Mouse (Mus musculus) hindbrain, postnatal 0 days (tissue): ENCODE results near the gene Tle3. TPM values are rescaled to one million over a fixed set of nuclear protein-coding genes. Genes with fewer than 3 reads are reported as not detected.

Experiments
- ATAC-seq: fragments of 200-750 bp; cut with Nextera tagmentation; 2 replicates; pipeline ENCODE4 v1.8.0; 2017; ENCODE audit warnings: mild to moderate bottlenecking, moderate TSS enrichment, moderate library complexity
- DNase-seq: peaks from one replicate; pipeline ENCODE4 v3.0.0-alpha.2; 2015; ENCODE audit warnings: low spot score
- H3K27ac ChIP-seq: fragments of 300-500 bp; sonication (generic); 2 replicates; pipeline ENCODE4 v1.5.1; 2014; ENCODE audit warnings: mild to moderate bottlenecking
- H3K27me3 ChIP-seq: fragments of 300-500 bp; sonication (generic); 2 replicates; pipeline ENCODE4 v1.6.1; 2014; ENCODE audit warnings: low read length, mixed read lengths; ENCODE audit not compliant: insufficient read depth
- H3K36me3 ChIP-seq: fragments of 300-500 bp; sonication (generic); 2 replicates; pipeline ENCODE4 v1.6.1; 2014; ENCODE audit warnings: low read length, mixed read lengths; ENCODE audit not compliant: insufficient read depth
- H3K4me1 ChIP-seq: fragments of 300-500 bp; sonication (generic); 2 replicates; pipeline ENCODE4 v1.6.1; 2014; ENCODE audit warnings: antibody characterized with exemption, low read length, mixed read lengths; ENCODE audit not compliant: insufficient read depth
- H3K4me2 ChIP-seq: fragments of 300-500 bp; sonication (generic); 2 replicates; pipeline ENCODE4 v1.6.1; 2014; ENCODE audit warnings: low read depth, mild to moderate bottlenecking, low read length, moderate library complexity, mixed read lengths
- H3K4me3 ChIP-seq: fragments of 300-500 bp; sonication (generic); 2 replicates; pipeline ENCODE4 v1.5.1; 2014; ENCODE audit warnings: low read length
- H3K9ac ChIP-seq: fragments of 300-500 bp; sonication (generic); replicated peaks from 2 replicates; pipeline ENCODE4 v1.6.1; 2014; ENCODE audit warnings: mild to moderate bottlenecking, low read length, moderate library complexity, mixed read lengths
- H3K9me3 ChIP-seq: fragments of 300-500 bp; sonication (generic); 2 replicates; pipeline ENCODE4 v1.6.1; 2016; ENCODE audit warnings: low read length, mixed read lengths
- CTCF ChIP-seq: IDR thresholded peaks from 2 replicates; pipeline ENCODE4 v1.5.1; 2016; ENCODE audit warnings: antibody characterized with exemption, control low read depth, low read depth
- WGBS: fragments of 180-500 bp; shearing (Covaris S2); extraction: QIAGEN DNeasy Blood & Tissue Kit; methylation state at CpG from one replicate; pipeline ENCODE4 v1.1.7; 2014; 5-methylcytosine and 5-hydroxymethylcytosine counted together
- polyA plus RNA-seq: library from polyadenylated mRNA; unstranded; fragments of >200 nt; fragmentation: Nextera tagmentation; extraction: Ambion mirVana; gene quantifications from 2 replicates; pipeline ENCODE4 v1.2.1, GENCODE M21; 2015
- total RNA-seq: library from RNA; depleted of rRNA; stranded (reverse); fragments of >200 nt; gene quantifications from 2 replicates; pipeline ENCODE4 v1.2.3, GENCODE M21; 2014

Gene Tle3
- total and polyA plus RNA-seq, 2 experiments from 2014 or later = 17.7 to 81.3 TPM

- Histone ChIP-seq H3K4me1 (peaks cover 17% of the 10 kb centered on the region), H3K4me2 (no peak overlapping the region), H3K27ac (no peak overlapping the region), H3K9ac (no peak overlapping the region), H3K36me3 (no peaks in the 10 kb centered on the region), H3K4me3 (no peak overlapping the region), H3K9me3 (no peaks in the 10 kb centered on the region), H3K27me3 (peaks cover 6% of the 10 kb centered on the region; the same call in 1 of the 2 replicates)
- DNase-seq = no peak
- 24% methylated on average over 9 of the region's 9 CpGs for WGBS
- TF ChIP-seq CTCF = no peak
- ATAC-seq = no peak
Measured at GRCm38 (mm10) chr9:61366108-61366507, 6.1 kb upstream of the Tle3 start.

DNA sequence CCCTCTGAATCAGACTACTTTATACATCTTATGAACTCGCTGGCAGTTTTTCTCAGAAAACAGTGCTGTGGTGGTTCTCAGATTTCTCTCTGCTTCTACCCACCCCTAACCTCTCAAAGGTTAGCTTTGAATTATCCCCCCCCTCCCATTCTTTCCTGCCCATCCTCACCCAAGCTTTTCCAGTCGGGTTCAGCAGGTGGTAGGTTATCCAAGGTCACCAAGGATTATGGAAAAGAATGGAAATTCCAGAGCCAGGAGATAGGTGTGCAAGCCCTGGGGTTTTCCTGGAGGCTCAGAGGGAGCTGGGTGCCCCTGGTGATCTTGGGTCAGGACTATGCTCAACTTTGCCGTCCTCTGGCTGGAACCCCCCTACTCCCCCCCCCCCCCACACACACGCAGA is 5.0 kb upstream of the Tle3 start:
- peaks cover 6% of the 10 kb centered on the region; the same call in 1 of the 2 replicates for H3K27me3 ChIP-seq
- H3K4me1 ChIP-seq = peaks cover 19% of the 10 kb centered on the region
- no peak overlapping the region for H3K27ac ChIP-seq
- H3K4me2 ChIP-seq = no peak overlapping the region
- WGBS = 50% methylated on average over 4 of the region's 4 CpGs
- no peak overlapping the region for H3K9ac ChIP-seq
- H3K9me3 ChIP-seq = no peaks in the 10 kb centered on the region
- TF ChIP-seq CTCF = no peak
- no peaks in the 10 kb centered on the region for H3K36me3 ChIP-seq
- H3K4me3 ChIP-seq = no peak overlapping the region
- no peak for DNase-seq
- no peak for ATAC-seq

GRCm38 (mm10) chr9:61367857-61368566 is 4.2 kb upstream of the Tle3 start:
- 37% methylated on average over 6 of the region's 6 CpGs for WGBS
- Histone ChIP-seq H3K9me3 (no peaks in the 10 kb centered on the region), H3K4me2 (no peak overlapping the region), H3K9ac (no peak overlapping the region), H3K27ac (no peak overlapping the region), H3K4me3 (no peak overlapping the region), H3K4me1 (peaks cover 19% of the 10 kb centered on the region), H3K36me3 (no peaks in the 10 kb centered on the region), H3K27me3 (peaks cover 6% of the 10 kb centered on the region; the same call in 1 of the 2 replicates)
- no peak for TF ChIP-seq CTCF
- no peak for DNase-seq
- ATAC-seq = no peak

GRCm38 (mm10) chr9:61368567-61369240 is 3.5 kb upstream of the Tle3 start:
- whole genome bisulfite sequencing = 5% methylated on average over 12 of the region's 12 CpGs
- ATAC-seq = no peak
- no peaks in the 10 kb centered on the region for H3K9me3 ChIP-seq
- no peak overlapping the region for H3K4me3 ChIP-seq
- H3K9ac ChIP-seq = no peak overlapping the region
- H3K36me3 ChIP-seq = no peaks in the 10 kb centered on the region
- H3K4me1 ChIP-seq = peaks cover 19% of the 10 kb centered on the region
- TF ChIP-seq CTCF = no peak
- H3K4me2 ChIP-seq = peak overlapping the region; percentile 57
- DNase-seq = peak; percentile 92
- peaks cover 6% of the 10 kb centered on the region; the same call in 1 of the 2 replicates for H3K27me3 ChIP-seq
- no peak overlapping the region for H3K27ac ChIP-seq

GRCm38 (mm10) chr9:61369316-61370273 is 2.6 kb upstream of the Tle3 start:
- WGBS = under 1% methylated on average over 44 of the region's 45 CpGs
- H3K27ac ChIP-seq = peak overlapping the region; percentile 7; the same call in 1 of the 2 replicates

DNA sequence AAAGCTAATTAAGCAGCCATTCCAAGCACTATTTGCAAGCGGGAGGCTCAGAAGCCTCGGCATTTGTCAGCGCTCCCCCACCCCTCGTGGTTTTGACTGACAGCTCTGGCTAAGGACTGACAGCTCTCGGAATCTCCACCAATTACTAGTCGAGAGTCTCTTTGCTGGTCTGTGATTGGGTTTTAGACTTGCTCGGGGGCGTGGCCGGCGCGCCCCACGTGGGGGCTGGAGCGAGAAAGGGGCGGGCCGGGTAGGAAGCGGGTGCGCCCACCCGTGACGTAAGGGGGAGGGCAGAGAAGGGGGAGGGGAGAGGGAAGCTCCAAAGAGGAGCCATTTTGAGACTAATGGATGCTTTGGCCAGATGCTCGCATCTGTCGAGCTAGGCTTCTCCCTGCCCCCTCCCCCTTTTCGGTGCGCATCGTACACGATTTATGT is 1.7 kb upstream of the Tle3 start:
- 0 out of 2 replicates have a peak, but pooled peaks cover 6% of the 10 kb centered on the region for H3K27me3 ChIP-seq
- TF ChIP-seq CTCF = no peak
- under 1% methylated on average over 25 of the region's 25 CpGs for WGBS
- H3K36me3 ChIP-seq = no peaks in the 10 kb centered on the region
- DNase-seq (peak; percentile 100), ATAC-seq (peak; percentile 92)
- H3K4me2 ChIP-seq = peak overlapping the region; percentile 75
- peaks cover 27% of the 10 kb centered on the region for H3K4me1 ChIP-seq
- H3K9ac ChIP-seq = peak overlapping the region; percentile 50
- peak overlapping the region; percentile 93 for H3K27ac ChIP-seq
- H3K9me3 ChIP-seq = no peaks in the 10 kb centered on the region
- H3K4me3 ChIP-seq = peak overlapping the region; percentile 39

More at GRCm38 (mm10) chr9:61369316-61370273, 2.6 kb upstream of the Tle3 start:
- peak overlapping the region; percentile 57 for H3K4me2 ChIP-seq
- H3K4me3 ChIP-seq = peak overlapping the region; percentile 14
- no peaks in the 10 kb centered on the region for H3K9me3 ChIP-seq
- H3K36me3 ChIP-seq = no peaks in the 10 kb centered on the region
- peaks cover 6% of the 10 kb centered on the region; the same call in 1 of the 2 replicates for H3K27me3 ChIP-seq
- no peak overlapping the region for H3K9ac ChIP-seq
- H3K4me1 ChIP-seq = peaks cover 22% of the 10 kb centered on the region
- TF ChIP-seq CTCF = peak; percentile 38
- ATAC-seq (no peak), DNase-seq (peak; percentile 75)
